In the genomic region with DNA sequence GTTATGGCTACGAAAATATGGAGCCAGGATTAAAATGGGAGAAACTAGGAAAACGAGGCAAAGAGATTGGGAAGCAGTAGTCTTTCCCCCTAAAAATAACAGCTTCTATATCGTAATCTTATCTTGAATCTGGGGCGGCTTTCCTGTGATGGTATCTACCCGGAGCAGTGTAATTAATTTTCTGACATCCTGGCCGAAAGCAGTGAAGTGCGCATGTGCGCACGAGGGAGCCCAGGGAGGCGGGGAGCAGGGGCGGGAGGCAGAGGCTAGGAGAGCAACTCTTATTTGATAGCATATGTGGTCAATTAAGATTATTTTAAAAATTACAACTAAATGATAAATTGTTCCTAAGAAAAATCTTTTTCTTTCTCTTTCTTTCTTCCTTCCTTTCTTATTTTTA, we compare ENCODE assay signal across 9 mouse cellular contexts.
A peak's percentile ranks its signal among the peaks of the same experiment; 100 is the strongest.
DNase-seq lines count a peak whose midpoint lies in the region; ATAC-seq and TF ChIP-seq lines count a peak whose summit lies in the region.
"Had no signal": no experiment of that assay in that cellular context is flagged by ENCODE, and none has a peak within 500 bp of the region (broad histone marks: within the 10 kb centered on the region; RNA-seq: fewer than 3 reads in every experiment).

No protein-coding gene starts in this region.

- TF ChIP-seq EP300 in lung, postnatal 0 days (IDR thresholded peaks at IDR 0.05) = no peak

- 65% methylated on average over 11 of the region's 11 CpGs for WGBS in forebrain, embryonic 10.5 days
- WGBS in forebrain, embryonic 11.5 days = 71% methylated on average over 11 of the region's 11 CpGs
- WGBS in thymus, adult 2 months = 51% methylated on average over 11 of the region's 11 CpGs
- WGBS in hindbrain, embryonic 16.5 days = 46% methylated on average over 11 of the region's 11 CpGs
- 30% methylated on average over 11 of the region's 11 CpGs for WGBS in lung, postnatal 0 days

- no peak for TF ChIP-seq POLR2A in thymus, adult 2 months (IDR thresholded peaks at IDR 0.05; ENCODE audit: control insufficient read depth, extremely low read depth, insufficient read depth, low read length, poor library complexity)

- H3K4me1 ChIP-seq in forebrain, embryonic 10.5 days = peaks cover 19% of the 10 kb centered on the region
- H3K4me1 ChIP-seq in forebrain, embryonic 11.5 days (replicated peaks; ENCODE audit: control insufficient read depth, insufficient read depth, low read length) = peaks cover 5% of the 10 kb centered on the region; the same call in 1 of the 2 replicates
- peaks cover 5% of the 10 kb centered on the region for H3K4me1 ChIP-seq in thymus, adult 2 months (replicated peaks; ENCODE audit: control insufficient read depth, insufficient read depth, low read length)
- 0 out of 2 replicates have a peak, but pooled peaks cover 2% of the 10 kb centered on the region for H3K4me1 ChIP-seq in hindbrain, embryonic 16.5 days (ENCODE audit: control insufficient read depth, insufficient read depth, low read depth, low read length)
- H3K4me1 ChIP-seq in lung, postnatal 0 days (ENCODE audit: insufficient read depth, low read depth, low read length) = no peaks in the 10 kb centered on the region

- no peak overlapping the region for H3K4me3 ChIP-seq in forebrain, embryonic 10.5 days
- no peak overlapping the region for H3K4me3 ChIP-seq in forebrain, embryonic 11.5 days (ENCODE audit: low read depth, low read length)
- H3K4me3 ChIP-seq in thymus, adult 2 months (ENCODE audit: control insufficient read depth, insufficient read depth, low read length) = no peak overlapping the region
- H3K4me3 ChIP-seq in hindbrain, embryonic 16.5 days (ENCODE audit: low read length) = 0 out of 2 replicates have a peak overlapping the region, but pooled peaks have one; percentile 1
- peak overlapping the region; percentile 12; the same call in 1 of the 2 replicates for H3K4me3 ChIP-seq in lung, postnatal 0 days (ENCODE audit: low read depth, low read length)

- H3K9me3 ChIP-seq in forebrain, embryonic 10.5 days = peaks cover 6% of the 10 kb centered on the region; the same call in 1 of the 2 replicates
- no peaks in the 10 kb centered on the region; the same call in 1 of the 2 replicates for H3K9me3 ChIP-seq in forebrain, embryonic 11.5 days (ENCODE audit: control insufficient read depth, low read length)
- no peaks in the 10 kb centered on the region for H3K9me3 ChIP-seq in hindbrain, embryonic 16.5 days (ENCODE audit: control insufficient read depth, low read length)
- no peaks in the 10 kb centered on the region for H3K9me3 ChIP-seq in lung, postnatal 0 days (ENCODE audit: low read length)

- no peak for TF ChIP-seq CTCF in thymus, adult 2 months (IDR thresholded peaks at IDR 0.05; ENCODE audit: borderline replicate concordance, control insufficient read depth, extremely low read depth, insufficient read depth, low read length, poor library complexity)
- TF ChIP-seq CTCF in lung, postnatal 0 days (IDR thresholded peaks at IDR 0.05) = no peak

- ATAC-seq in forebrain, embryonic 11.5 days (replicated peaks; ENCODE audit: low FRiP score) = no peak
- 0 out of 2 replicates have a peak, but pooled peaks have one; percentile 51 for ATAC-seq in hindbrain, embryonic 16.5 days
- ATAC-seq in lung, postnatal 0 days = no peak

- no peak overlapping the region for H3K9ac ChIP-seq in forebrain, embryonic 11.5 days (ENCODE audit: low read length)
- no peak overlapping the region for H3K9ac ChIP-seq in hindbrain, embryonic 16.5 days (ENCODE audit: low read depth, low read length)
- no peak overlapping the region for H3K9ac ChIP-seq in lung, postnatal 0 days (replicated peaks; ENCODE audit: low read depth)

- DNase-seq in forebrain, embryonic 10.5 days (ENCODE audit: extremely low spot score, low spot score) = no peak
- DNase-seq in forebrain, embryonic 11.5 days (ENCODE audit: low spot score) = no peak
- peak; percentile 27 for DNase-seq in thymus, adult 2 months
- DNase-seq in thymus, postnatal 0 days (ENCODE audit: low spot score) = no peak
- DNase-seq in lung, postnatal 0 days (ENCODE audit: low spot score) = no peak
- DNase-seq in thymus, postnatal 36 days = peak; percentile 24 to 36
- DNase-seq in frontal cortex, postnatal 10 days (ENCODE audit: low spot score in 2 of 2) = no peak

- no peak overlapping the region for H3K4me2 ChIP-seq in forebrain, embryonic 11.5 days (ENCODE audit: low read depth, low read length, severe bottlenecking)
- peak overlapping the region; percentile 38; the same call in 1 of the 2 replicates for H3K4me2 ChIP-seq in hindbrain, embryonic 16.5 days (ENCODE audit: low read length)
- peak overlapping the region; percentile 35 for H3K4me2 ChIP-seq in lung, postnatal 0 days (replicated peaks; ENCODE audit: low read depth, low read length)

- H3K27me3 ChIP-seq in forebrain, embryonic 10.5 days (ENCODE audit: poor library complexity, severe bottlenecking) = peaks cover 3% of the 10 kb centered on the region; the same call in 1 of the 2 replicates
- H3K27me3 ChIP-seq in forebrain, embryonic 11.5 days (ENCODE audit: control insufficient read depth, insufficient read depth, low read length) = no peaks in the 10 kb centered on the region
- no peaks in the 10 kb centered on the region for H3K27me3 ChIP-seq in thymus, adult 2 months (ENCODE audit: control insufficient read depth, insufficient read depth, low read length)
- no peaks in the 10 kb centered on the region for H3K27me3 ChIP-seq in hindbrain, embryonic 16.5 days (replicated peaks; ENCODE audit: control insufficient read depth, insufficient read depth, low read length)
- no peaks in the 10 kb centered on the region for H3K27me3 ChIP-seq in lung, postnatal 0 days (replicated peaks; ENCODE audit: insufficient read depth, low read length)
- H3K27me3 ChIP-seq: CH12.LX had no signal

- H3K36me3 ChIP-seq in forebrain, embryonic 10.5 days (replicated peaks) = no peaks in the 10 kb centered on the region
- no peaks in the 10 kb centered on the region for H3K36me3 ChIP-seq in forebrain, embryonic 11.5 days (ENCODE audit: control insufficient read depth, insufficient read depth, low read length)
- H3K36me3 ChIP-seq in thymus, adult 2 months (ENCODE audit: control insufficient read depth, insufficient read depth, low read length) = no peaks in the 10 kb centered on the region
- H3K36me3 ChIP-seq in hindbrain, embryonic 16.5 days (ENCODE audit: control insufficient read depth, insufficient read depth, low read length) = no peaks in the 10 kb centered on the region
- H3K36me3 ChIP-seq in lung, postnatal 0 days (ENCODE audit: insufficient read depth, low read length) = no peaks in the 10 kb centered on the region

- H3K27ac ChIP-seq in forebrain, embryonic 10.5 days = 0 out of 2 replicates have a peak overlapping the region, but pooled peaks have one; percentile 17
- H3K27ac ChIP-seq in forebrain, embryonic 11.5 days (ENCODE audit: low read depth, low read length) = no peak overlapping the region
- H3K27ac ChIP-seq in thymus, adult 2 months (ENCODE audit: control insufficient read depth, insufficient read depth, low read length) = no peak overlapping the region
- H3K27ac ChIP-seq in hindbrain, embryonic 16.5 days (ENCODE audit: low read depth, low read length) = no peak overlapping the region
- no peak overlapping the region for H3K27ac ChIP-seq in lung, postnatal 0 days (ENCODE audit: low read length)

Comparison
In these comparisons a context has a peak if more than half of its experiments do, and no peak if none do; other contexts are left out.
1. DNase-seq: peak in thymus, adult 2 months (single experiment) and thymus, postnatal 36 days (2 of 2); none in forebrain, embryonic 10.5 days (single experiment), forebrain, embryonic 11.5 days (single experiment), thymus, postnatal 0 days (single experiment), lung, postnatal 0 days (single experiment) and frontal cortex, postnatal 10 days (0 of 2).
2. H3K4me3 ChIP-seq: peak in hindbrain, embryonic 16.5 days (single experiment) and lung, postnatal 0 days (single experiment); none in forebrain, embryonic 10.5 days (single experiment), forebrain, embryonic 11.5 days (single experiment) and thymus, adult 2 months (single experiment).